Mouse (Mus musculus) kidney, postnatal 0 days (tissue): Measurements from ENCODE around the gene Zcchc14. TPM values are rescaled to one million over a fixed set of nuclear protein-coding genes. Genes with fewer than 3 reads are reported as not detected.
A peak's percentile ranks its signal among the peaks of the same experiment; 100 is the strongest.

Experiments
- ATAC-seq: fragments of 200-750 bp; cut with Nextera tagmentation; replicated peaks from 2 replicates; pipeline ENCODE4 v1.8.0; 2017; ENCODE audit warnings: low read depth, moderate number of reproducible peaks, moderate TSS enrichment, moderate library complexity; ENCODE audit not compliant: low FRiP score
- DNase-seq: peaks from one replicate; pipeline ENCODE4 v3.0.0-alpha.2; 2016; ENCODE audit warnings: low spot score
- H3K27ac ChIP-seq: fragments of 300-500 bp; sonication (generic); 2 replicates; pipeline ENCODE4 v1.5.1; 2014; ENCODE audit warnings: mild to moderate bottlenecking
- H3K27me3 ChIP-seq: fragments of 300-500 bp; sonication (generic); 2 replicates; pipeline ENCODE4 v1.6.1; 2014; ENCODE audit warnings: low read length, mixed read lengths; ENCODE audit not compliant: insufficient read depth
- H3K36me3 ChIP-seq: fragments of 300-500 bp; sonication (generic); 2 replicates; pipeline ENCODE4 v1.6.1; 2014; ENCODE audit warnings: low read length, mixed read lengths; ENCODE audit not compliant: insufficient read depth
- H3K4me1 ChIP-seq: fragments of 300-500 bp; sonication (generic); replicated peaks from 2 replicates; pipeline ENCODE4 v1.6.1; 2014; ENCODE audit warnings: antibody characterized with exemption, low read length, mixed read lengths; ENCODE audit not compliant: insufficient read depth
- H3K4me2 ChIP-seq: fragments of 300-500 bp; sonication (generic); 2 replicates; pipeline ENCODE4 v1.6.1; 2014; ENCODE audit warnings: mild to moderate bottlenecking, low read length, moderate library complexity, mixed read lengths
- H3K4me3 ChIP-seq: fragments of 300-500 bp; sonication (generic); replicated peaks from 2 replicates; pipeline ENCODE4 v1.5.1; 2014; ENCODE audit warnings: low read depth, low read length
- H3K9ac ChIP-seq: fragments of 300-500 bp; sonication (generic); 2 replicates; pipeline ENCODE4 v1.6.1; 2014; ENCODE audit warnings: low read depth, low read length
- H3K9me3 ChIP-seq: fragments of 300-500 bp; sonication (generic); replicated peaks from 2 replicates; pipeline ENCODE4 v1.6.1; 2016; ENCODE audit warnings: low read length, inconsistent platforms, mixed read lengths
- CTCF ChIP-seq: IDR thresholded peaks from 2 replicates; pipeline ENCODE4 v1.5.1; 2016; ENCODE audit warnings: antibody characterized with exemption, low read depth, mild to moderate bottlenecking, moderate library complexity
- WGBS: fragments of 180-500 bp; shearing (Covaris S2); extraction: QIAGEN DNeasy Blood & Tissue Kit; methylation state at CpG from one replicate; pipeline ENCODE4 v1.1.7; 2014; 5-methylcytosine and 5-hydroxymethylcytosine counted together
- polyA plus RNA-seq: library from polyadenylated mRNA; unstranded; fragments of >200 nt; fragmentation: Nextera tagmentation; extraction: Ambion mirVana; gene quantifications from 2 replicates; pipeline ENCODE4 v1.2.1, GENCODE M21; 2015

The Zcchc14 gene
- polyA plus RNA-seq, 1 experiment from 2014 or later: 10.9 TPM

- WGBS: 55% methylated on average over 3 of the region's 3 CpGs
- Histone ChIP-seq H3K27ac (0 out of 2 replicates have a peak overlapping the region, but pooled peaks have one; percentile 50), H3K27me3 (no peaks in the 10 kb centered on the region), H3K9me3 (no peaks in the 10 kb centered on the region), H3K4me3 (no peak overlapping the region), H3K4me2 (no peak overlapping the region), H3K36me3 (no peaks in the 10 kb centered on the region), H3K9ac (no peak overlapping the region), H3K4me1 (peaks cover 23% of the 10 kb centered on the region)
- DNase-seq: no peak
- no peak for ATAC-seq
- TF ChIP-seq CTCF: no peak
Observed at GRCm38 (mm10) chr8:121642804-121643203, 9.9 kb downstream of the Zcchc14 start.

DNA sequence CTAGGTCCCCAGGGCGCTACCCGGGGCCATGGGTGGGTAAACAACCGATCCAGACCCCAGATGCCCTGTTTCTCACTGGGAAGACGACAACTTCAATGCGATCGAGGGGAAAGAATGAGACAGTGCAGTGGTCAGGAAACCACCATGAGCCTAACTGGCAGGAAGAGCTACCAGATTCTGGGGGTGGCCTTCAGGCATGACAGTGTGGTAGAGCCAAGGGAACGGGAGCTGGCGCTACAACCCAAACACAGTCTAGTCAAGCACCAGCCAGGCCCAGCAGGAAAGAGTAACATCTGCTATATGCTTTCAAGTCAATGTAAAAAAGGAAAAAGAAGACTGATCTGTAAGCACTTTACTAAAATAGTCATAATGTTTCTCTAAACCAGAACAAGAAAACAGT lies 16.5 kb downstream of the Zcchc14 start:
- no peaks in the 10 kb centered on the region for H3K9me3 ChIP-seq
- no peak overlapping the region for H3K4me2 ChIP-seq
- no peak overlapping the region for H3K9ac ChIP-seq
- H3K4me1 ChIP-seq: peaks cover 19% of the 10 kb centered on the region
- H3K27me3 ChIP-seq: no peaks in the 10 kb centered on the region
- DNase-seq (no peak), ATAC-seq (no peak)
- H3K27ac ChIP-seq: peak overlapping the region; percentile 19; the same call in 1 of the 2 replicates
- no peaks in the 10 kb centered on the region for H3K36me3 ChIP-seq
- H3K4me3 ChIP-seq: no peak overlapping the region
- TF ChIP-seq CTCF: no peak
- WGBS: 77% methylated on average over 8 of the region's 8 CpGs

GRCm38 (mm10) chr8:121635534-121635933 lies 17.2 kb downstream of the Zcchc14 start:
- no peaks in the 10 kb centered on the region for H3K36me3 ChIP-seq
- H3K4me3 ChIP-seq: no peak overlapping the region
- H3K4me1 ChIP-seq: peaks cover 18% of the 10 kb centered on the region
- no peak overlapping the region for H3K4me2 ChIP-seq
- no peak; the same call in 1 of the 2 replicates for ATAC-seq
- WGBS: 34% methylated on average over 6 of the region's 6 CpGs
- peak overlapping the region; percentile 19; the same call in 1 of the 2 replicates for H3K27ac ChIP-seq
- peak; percentile 38 for TF ChIP-seq CTCF
- no peaks in the 10 kb centered on the region for H3K27me3 ChIP-seq
- H3K9ac ChIP-seq: no peak overlapping the region
- DNase-seq: peak; percentile 71
- no peaks in the 10 kb centered on the region for H3K9me3 ChIP-seq

DNA sequence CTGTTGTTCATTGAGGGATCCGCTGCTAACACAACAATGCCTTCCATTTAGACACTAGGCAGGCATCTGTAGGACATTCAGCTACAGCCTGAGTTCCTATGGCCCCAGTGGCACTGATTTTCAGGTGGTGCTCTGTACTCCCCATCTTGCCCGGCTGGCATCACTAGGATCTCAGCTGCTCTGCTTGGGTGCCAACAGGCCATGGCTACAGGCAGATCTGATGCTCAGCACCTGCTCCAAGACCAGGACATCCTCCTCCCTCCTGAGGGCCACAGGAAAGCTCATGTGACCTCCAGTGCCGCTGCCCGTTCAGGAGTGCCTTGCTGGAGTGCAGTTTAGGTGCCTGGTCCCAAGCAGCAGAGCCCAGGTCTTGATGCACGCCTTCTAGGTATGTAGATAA lies 20.3 kb downstream of the Zcchc14 start:
- Histone ChIP-seq H3K4me2 (no peak overlapping the region), H3K27me3 (no peaks in the 10 kb centered on the region), H3K9ac (no peak overlapping the region), H3K4me1 (peaks cover 18% of the 10 kb centered on the region), H3K4me3 (no peak overlapping the region), H3K9me3 (no peaks in the 10 kb centered on the region), H3K36me3 (peaks cover 5% of the 10 kb centered on the region), H3K27ac (peak overlapping the region; percentile 73; the same call in 1 of the 2 replicates)
- ATAC-seq: no peak
- 80% methylated on average over 5 of the region's 5 CpGs for WGBS
- no peak for DNase-seq
- no peak for TF ChIP-seq CTCF

- H3K36me3 ChIP-seq: peaks cover 6% of the 10 kb centered on the region
- no peak overlapping the region for H3K4me3 ChIP-seq
- no peak overlapping the region for H3K4me2 ChIP-seq
- H3K27me3 ChIP-seq: no peaks in the 10 kb centered on the region
- ATAC-seq (peak; percentile 58; the same call in 1 of the 2 replicates), DNase-seq (peak; percentile 66)
- H3K9me3 ChIP-seq: no peaks in the 10 kb centered on the region
- H3K9ac ChIP-seq: no peak overlapping the region
- 27% methylated on average over 7 of the region's 7 CpGs for WGBS
- H3K4me1 ChIP-seq: peaks cover 18% of the 10 kb centered on the region
- peak overlapping the region; percentile 73 for H3K27ac ChIP-seq
- TF ChIP-seq CTCF: peak; percentile 43; the same call in 1 of the 2 replicates
Observed at GRCm38 (mm10) chr8:121631645-121632071, 21.0 kb downstream of the Zcchc14 start.

GRCm38 (mm10) chr8:121628681-121629080 lies 24.0 kb downstream of the Zcchc14 start:
- no peak for TF ChIP-seq CTCF
- DNase-seq (no peak), ATAC-seq (no peak)
- peaks cover 8% of the 10 kb centered on the region for H3K36me3 ChIP-seq
- H3K4me2 ChIP-seq: no peak overlapping the region
- no peak overlapping the region for H3K4me3 ChIP-seq
- H3K9me3 ChIP-seq: no peaks in the 10 kb centered on the region
- H3K9ac ChIP-seq: no peak overlapping the region
- 84% methylated on average over 4 of the region's 4 CpGs for WGBS
- H3K27me3 ChIP-seq: no peaks in the 10 kb centered on the region
- H3K27ac ChIP-seq: no peak overlapping the region
- peaks cover 14% of the 10 kb centered on the region for H3K4me1 ChIP-seq

- Histone ChIP-seq H3K27ac (no peak overlapping the region), H3K9me3 (no peaks in the 10 kb centered on the region), H3K27me3 (no peaks in the 10 kb centered on the region), H3K36me3 (0 out of 2 replicates have a peak, but pooled peaks cover 4% of the 10 kb centered on the region), H3K4me2 (no peak overlapping the region), H3K4me1 (peaks cover 16% of the 10 kb centered on the region), H3K9ac (no peak overlapping the region), H3K4me3 (no peak overlapping the region)
- no peak for TF ChIP-seq CTCF
- DNase-seq (no peak), ATAC-seq (no peak)
- WGBS: 89% methylated on average over 8 of the region's 8 CpGs
Observed at GRCm38 (mm10) chr8:121623043-121623442, 29.7 kb downstream of the Zcchc14 start.
